Mouse (Mus musculus) forebrain, postnatal 0 days (tissue): Measurements from ENCODE around the gene Unc5cl. TPM values are rescaled to one million over a fixed set of nuclear protein-coding genes. Genes with fewer than 3 reads are reported as not detected.

Experiments
- ATAC-seq: fragments of 200-750 bp; cut with Nextera tagmentation; 2 replicates; pipeline ENCODE4 v1.8.0; 2017; ENCODE audit warnings: mild to moderate bottlenecking, moderate library complexity
- DNase-seq: peaks from one replicate; pipeline ENCODE4 v3.0.0-alpha.2; 2015
- H3K27ac ChIP-seq: fragments of 300-500 bp; sonication (generic); 2 replicates; pipeline ENCODE4 v1.5.1; 2014; ENCODE audit warnings: low read depth, mild to moderate bottlenecking, antibody characterized with exemption, low read length, moderate library complexity, mixed read lengths
- H3K27me3 ChIP-seq: fragments of 300-500 bp; sonication (generic); 2 replicates; pipeline ENCODE4 v1.6.1; 2014; ENCODE audit warnings: mild to moderate bottlenecking, low read length, mixed read lengths; ENCODE audit not compliant: insufficient read depth
- H3K36me3 ChIP-seq: fragments of 300-500 bp; sonication (generic); 2 replicates; pipeline ENCODE4 v1.6.1; 2014; ENCODE audit warnings: mild to moderate bottlenecking, moderate library complexity; ENCODE audit not compliant: insufficient read depth
- H3K4me1 ChIP-seq: fragments of 300-500 bp; sonication (generic); 2 replicates; pipeline ENCODE4 v1.6.1; 2014; ENCODE audit warnings: antibody characterized with exemption; ENCODE audit not compliant: insufficient read depth
- H3K4me2 ChIP-seq: fragments of 300-500 bp; sonication (generic); 2 replicates; pipeline ENCODE4 v1.6.1; 2014; ENCODE audit warnings: low read depth, mild to moderate bottlenecking, moderate library complexity
- H3K4me3 ChIP-seq: fragments of 300-500 bp; sonication (generic); 2 replicates; pipeline ENCODE4 v1.5.1; 2014; ENCODE audit warnings: low read depth, low read length, mixed read lengths
- H3K9ac ChIP-seq: fragments of 300-500 bp; sonication (generic); 2 replicates; pipeline ENCODE4 v1.6.1; 2014; ENCODE audit warnings: mild to moderate bottlenecking
- H3K9me3 ChIP-seq: fragments of 300-500 bp; sonication (generic); 2 replicates; pipeline ENCODE4 v1.6.1; 2016; ENCODE audit warnings: low read length
- CTCF ChIP-seq: sonication (generic); IDR thresholded peaks from 2 replicates; pipeline ENCODE4 v1.5.1; 2016; ENCODE audit warnings: antibody characterized with exemption, control low read depth, low read depth
- WGBS: fragments of 180-500 bp; shearing (Covaris S2); extraction: QIAGEN DNeasy Blood & Tissue Kit; methylation state at CpG from one replicate; pipeline ENCODE4 v1.1.7; 2014; 5-methylcytosine and 5-hydroxymethylcytosine counted together
- polyA plus RNA-seq: library from polyadenylated mRNA; unstranded; fragments of >200 nt; fragmentation: Nextera tagmentation; extraction: Ambion mirVana; gene quantifications from 2 replicates; pipeline ENCODE4 v1.2.1, GENCODE M21; 2015
- total RNA-seq: library from RNA; depleted of rRNA; stranded (reverse); fragments of >200 nt; gene quantifications from 2 replicates; pipeline ENCODE4 v1.2.3, GENCODE M21; 2014

Unc5cl gene
- total and polyA plus RNA-seq, 2 experiments from 2014 or later: 0.56 TPM; not detected in 1

DNA sequence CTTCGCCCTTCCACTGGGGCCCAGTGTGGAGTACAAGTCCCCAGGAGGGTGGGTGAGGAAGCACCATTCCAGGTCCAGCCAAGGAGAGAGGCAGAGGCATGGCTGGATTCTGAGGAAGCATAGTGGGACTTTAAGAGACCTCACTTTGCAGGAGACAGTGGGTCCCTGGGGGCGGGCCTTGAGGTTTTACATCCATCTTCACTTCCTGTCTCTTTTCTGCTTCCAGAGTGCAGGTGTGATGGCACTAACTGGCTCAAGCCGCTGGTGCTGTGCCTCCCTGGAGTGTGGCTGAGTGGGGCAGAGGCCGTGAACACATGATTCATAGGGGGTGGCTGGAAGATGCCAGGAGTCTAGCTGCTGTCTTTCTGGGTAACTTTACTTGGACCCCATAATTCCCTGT lies 54.9 kb downstream of the Unc5cl start:
- 90% methylated on average over 4 of the region's 4 CpGs for WGBS
- Histone ChIP-seq H3K27me3 (no peaks in the 10 kb centered on the region), H3K4me3 (no peak overlapping the region), H3K27ac (no peak overlapping the region), H3K36me3 (no peaks in the 10 kb centered on the region), H3K4me1 (peaks cover 8% of the 10 kb centered on the region; the same call in 1 of the 2 replicates), H3K9me3 (no peaks in the 10 kb centered on the region), H3K9ac (no peak overlapping the region), H3K4me2 (no peak overlapping the region)
- TF ChIP-seq CTCF: no peak
- ATAC-seq: no peak
- no peak for DNase-seq

DNA sequence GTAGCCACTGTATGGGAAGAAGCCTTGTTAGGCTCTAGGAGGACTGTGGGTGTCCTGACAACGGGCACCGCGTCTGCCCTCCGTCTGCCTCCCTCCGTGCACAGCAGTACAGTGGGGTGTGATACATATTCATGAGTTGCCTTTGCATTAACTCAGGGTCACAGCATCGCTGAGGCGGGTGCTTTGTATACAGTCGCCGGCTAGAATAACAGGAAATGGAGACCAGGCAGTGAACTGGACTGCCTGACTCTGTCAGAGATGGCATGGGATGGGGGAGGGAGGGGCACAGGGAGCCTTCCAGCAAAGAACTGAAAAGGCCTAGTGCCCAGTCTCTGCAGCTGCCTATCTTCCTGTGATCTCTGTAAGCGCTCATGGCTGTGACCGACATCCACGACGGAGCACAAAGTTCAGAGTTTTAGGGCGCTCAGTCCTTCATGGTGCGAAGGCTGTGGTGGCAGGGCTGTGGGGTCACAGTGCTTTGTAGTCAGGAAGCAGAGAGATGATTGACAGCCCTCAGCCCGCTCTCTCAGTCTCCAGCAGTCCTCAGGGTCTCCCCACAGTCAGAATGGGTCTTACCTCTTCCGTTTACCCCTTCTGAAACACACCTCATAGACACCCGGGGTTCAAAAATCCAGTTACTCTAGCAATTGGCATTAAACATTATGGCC lies 58.0 kb downstream of the Unc5cl start:
- DNase-seq (no peak), ATAC-seq (peak; percentile 64)
- TF ChIP-seq CTCF: no peak
- no peaks in the 10 kb centered on the region for H3K36me3 ChIP-seq
- H3K9ac ChIP-seq: no peak overlapping the region
- no peaks in the 10 kb centered on the region for H3K27me3 ChIP-seq
- no peak overlapping the region for H3K4me2 ChIP-seq
- H3K4me3 ChIP-seq: no peak overlapping the region
- no peak overlapping the region for H3K27ac ChIP-seq
- 31% methylated on average over 18 of the region's 18 CpGs for WGBS
- no peaks in the 10 kb centered on the region for H3K9me3 ChIP-seq
- no peaks in the 10 kb centered on the region for H3K4me1 ChIP-seq

DNA sequence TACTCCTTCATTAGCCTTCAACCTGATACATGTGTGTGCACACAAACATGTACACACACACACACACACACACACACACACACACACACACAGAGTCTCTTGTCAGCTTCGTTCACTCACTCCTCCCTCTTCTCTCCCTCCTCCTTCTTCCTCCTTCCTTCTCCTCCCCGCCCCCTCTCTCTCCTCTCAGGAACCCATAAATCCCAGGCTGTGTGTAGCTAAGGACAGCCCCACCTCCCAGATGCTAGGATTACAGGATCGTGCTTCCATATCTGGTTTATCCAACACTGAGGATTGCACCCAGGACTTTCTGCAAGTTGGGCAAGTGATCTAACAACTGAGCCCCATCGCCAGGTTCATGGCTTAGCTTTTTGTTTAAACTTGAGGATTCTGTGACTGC lies 59.9 kb downstream of the Unc5cl start:
- Histone ChIP-seq H3K4me2 (no peak overlapping the region), H3K9ac (no peak overlapping the region), H3K27me3 (no peaks in the 10 kb centered on the region), H3K4me3 (no peak overlapping the region), H3K9me3 (no peaks in the 10 kb centered on the region), H3K36me3 (no peaks in the 10 kb centered on the region), H3K27ac (no peak overlapping the region), H3K4me1 (no peaks in the 10 kb centered on the region)
- no peak for ATAC-seq
- 65% methylated on average over 4 of the region's 4 CpGs for WGBS
- no peak for DNase-seq
- TF ChIP-seq CTCF: no peak

DNA sequence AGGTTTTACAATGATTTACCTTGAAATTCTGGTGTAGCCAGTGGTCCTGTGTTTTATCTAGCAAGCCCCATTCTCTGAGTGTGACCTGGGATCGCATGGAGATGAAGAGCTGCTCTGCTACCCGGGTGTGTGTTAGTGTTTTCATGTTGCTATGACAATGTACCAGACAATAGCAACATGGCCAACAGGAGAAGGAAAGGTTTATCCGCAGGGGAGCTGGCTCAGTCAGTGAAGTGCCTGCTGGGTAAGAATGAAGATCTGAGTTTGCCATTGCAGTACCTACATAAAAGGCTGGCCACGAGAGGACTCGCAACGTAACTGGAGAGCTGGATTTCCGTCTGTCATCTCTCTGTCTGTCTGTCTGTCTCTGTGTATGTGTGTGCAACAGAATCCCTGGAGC lies 64.3 kb downstream of the Unc5cl start:
- Histone ChIP-seq H3K9ac (no peak overlapping the region), H3K4me1 (no peaks in the 10 kb centered on the region), H3K4me3 (no peak overlapping the region), H3K36me3 (no peaks in the 10 kb centered on the region), H3K27ac (no peak overlapping the region), H3K9me3 (no peaks in the 10 kb centered on the region), H3K4me2 (no peak overlapping the region), H3K27me3 (no peaks in the 10 kb centered on the region)
- ATAC-seq: no peak
- WGBS: 74% methylated on average over 7 of the region's 7 CpGs
- DNase-seq: no peak
- no peak for TF ChIP-seq CTCF

DNA sequence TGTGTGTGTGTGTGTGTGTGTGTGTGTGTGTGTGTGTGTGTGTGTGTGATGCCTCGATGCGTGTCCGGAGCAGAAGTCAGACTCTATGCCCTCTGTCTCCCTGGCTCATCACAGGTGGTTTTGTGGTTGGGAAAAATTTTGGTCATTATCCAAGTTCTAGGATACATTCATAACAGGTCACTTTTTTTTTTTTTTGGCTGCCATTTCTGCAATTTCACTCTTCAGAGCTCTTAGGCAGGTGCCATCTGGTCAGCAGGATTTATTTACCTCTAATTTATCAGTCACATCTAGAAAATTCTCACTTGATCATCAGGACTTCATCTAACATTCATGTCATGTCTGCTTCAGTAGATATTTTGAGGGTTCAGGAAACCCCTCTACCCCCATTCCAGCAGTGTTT lies 65.7 kb downstream of the Unc5cl start:
- Histone ChIP-seq H3K9me3 (no peaks in the 10 kb centered on the region), H3K27ac (no peak overlapping the region), H3K9ac (no peak overlapping the region), H3K36me3 (no peaks in the 10 kb centered on the region), H3K4me2 (no peak overlapping the region), H3K4me1 (no peaks in the 10 kb centered on the region), H3K27me3 (no peaks in the 10 kb centered on the region), H3K4me3 (no peak overlapping the region)
- DNase-seq (no peak), ATAC-seq (no peak)
- TF ChIP-seq CTCF: no peak
- 98% methylated on average over 3 of the region's 3 CpGs for WGBS

DNA sequence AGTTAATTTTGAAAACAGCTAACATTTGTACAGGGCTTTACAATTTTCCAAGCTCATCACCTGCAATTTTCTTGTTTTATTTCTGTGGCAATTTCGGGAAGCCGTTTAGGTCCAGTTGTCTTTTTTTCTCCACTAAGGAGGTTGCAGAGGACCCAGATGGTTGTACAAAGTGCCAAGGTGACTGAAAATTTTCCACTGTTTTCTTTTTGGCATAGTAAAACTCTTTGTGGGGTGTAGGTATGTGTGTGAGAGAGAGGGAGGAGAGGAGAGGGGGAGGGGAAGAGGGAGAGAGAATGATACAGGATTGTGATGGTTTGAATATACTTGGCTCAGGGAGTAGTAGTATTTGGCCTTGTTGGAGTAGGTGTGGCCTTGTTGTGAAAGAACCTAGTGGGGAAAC lies 68.4 kb downstream of the Unc5cl start:
- H3K4me2 ChIP-seq: no peak overlapping the region
- H3K9ac ChIP-seq: no peak overlapping the region
- no peaks in the 10 kb centered on the region for H3K4me1 ChIP-seq
- no peaks in the 10 kb centered on the region for H3K9me3 ChIP-seq
- H3K4me3 ChIP-seq: no peak overlapping the region
- no peak for ATAC-seq
- 90% methylated on average over 2 of the region's 2 CpGs for WGBS
- no peak overlapping the region for H3K27ac ChIP-seq
- H3K27me3 ChIP-seq: no peaks in the 10 kb centered on the region
- no peak for DNase-seq
- H3K36me3 ChIP-seq: no peaks in the 10 kb centered on the region
- TF ChIP-seq CTCF: no peak

DNA sequence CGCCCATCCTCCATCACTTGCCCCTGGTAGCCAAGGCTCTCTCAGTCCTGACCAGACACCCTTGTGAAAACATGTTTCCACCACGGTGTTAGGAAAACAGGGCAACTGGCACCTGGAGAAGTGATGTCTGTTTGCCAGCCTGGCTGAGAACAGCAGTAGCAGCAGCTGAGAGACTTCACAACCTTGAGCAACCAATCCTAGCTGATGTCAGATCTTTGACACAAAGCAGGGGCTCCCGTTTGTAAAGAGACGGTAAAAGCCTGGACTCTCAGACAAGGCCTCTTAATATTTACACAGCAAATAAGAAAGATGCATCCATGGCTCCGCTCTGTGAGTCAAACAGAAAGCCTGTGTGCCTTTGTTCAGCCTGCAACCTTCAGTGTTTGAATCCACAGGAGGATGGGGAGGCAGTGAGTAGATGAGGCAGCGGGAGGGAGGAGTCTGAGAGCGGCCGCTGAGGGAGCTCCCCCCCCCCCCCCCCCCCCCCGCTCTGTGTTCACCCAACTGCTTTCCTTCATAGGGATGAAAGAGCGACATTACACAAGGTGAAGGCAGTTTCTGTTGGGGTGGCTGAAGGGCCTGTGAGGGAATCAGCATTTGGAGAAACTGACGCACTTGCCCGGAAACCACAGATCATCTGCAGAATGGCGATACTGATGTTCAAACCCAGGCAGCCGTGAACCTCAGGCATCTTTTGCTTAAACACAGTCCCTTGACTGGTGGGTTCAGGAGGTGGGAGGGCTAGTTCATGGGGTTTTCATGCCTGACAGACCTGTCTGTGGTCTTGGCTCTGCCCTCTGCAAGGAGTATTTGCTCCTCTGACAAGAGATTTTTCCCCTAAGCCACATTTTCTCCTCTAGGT lies 79.4 kb downstream of the Unc5cl start:
- 38% methylated on average over 12 of the region's 14 CpGs for WGBS
- Histone ChIP-seq H3K4me2 (no peak overlapping the region), H3K36me3 (no peaks in the 10 kb centered on the region), H3K9ac (no peak overlapping the region), H3K27ac (no peak overlapping the region), H3K9me3 (no peaks in the 10 kb centered on the region), H3K4me3 (no peak overlapping the region), H3K27me3 (no peaks in the 10 kb centered on the region), H3K4me1 (no peaks in the 10 kb centered on the region)
- no peak for TF ChIP-seq CTCF
- DNase-seq: peak; percentile 28
- ATAC-seq: peak; percentile 54
